In the genomic region with DNA sequence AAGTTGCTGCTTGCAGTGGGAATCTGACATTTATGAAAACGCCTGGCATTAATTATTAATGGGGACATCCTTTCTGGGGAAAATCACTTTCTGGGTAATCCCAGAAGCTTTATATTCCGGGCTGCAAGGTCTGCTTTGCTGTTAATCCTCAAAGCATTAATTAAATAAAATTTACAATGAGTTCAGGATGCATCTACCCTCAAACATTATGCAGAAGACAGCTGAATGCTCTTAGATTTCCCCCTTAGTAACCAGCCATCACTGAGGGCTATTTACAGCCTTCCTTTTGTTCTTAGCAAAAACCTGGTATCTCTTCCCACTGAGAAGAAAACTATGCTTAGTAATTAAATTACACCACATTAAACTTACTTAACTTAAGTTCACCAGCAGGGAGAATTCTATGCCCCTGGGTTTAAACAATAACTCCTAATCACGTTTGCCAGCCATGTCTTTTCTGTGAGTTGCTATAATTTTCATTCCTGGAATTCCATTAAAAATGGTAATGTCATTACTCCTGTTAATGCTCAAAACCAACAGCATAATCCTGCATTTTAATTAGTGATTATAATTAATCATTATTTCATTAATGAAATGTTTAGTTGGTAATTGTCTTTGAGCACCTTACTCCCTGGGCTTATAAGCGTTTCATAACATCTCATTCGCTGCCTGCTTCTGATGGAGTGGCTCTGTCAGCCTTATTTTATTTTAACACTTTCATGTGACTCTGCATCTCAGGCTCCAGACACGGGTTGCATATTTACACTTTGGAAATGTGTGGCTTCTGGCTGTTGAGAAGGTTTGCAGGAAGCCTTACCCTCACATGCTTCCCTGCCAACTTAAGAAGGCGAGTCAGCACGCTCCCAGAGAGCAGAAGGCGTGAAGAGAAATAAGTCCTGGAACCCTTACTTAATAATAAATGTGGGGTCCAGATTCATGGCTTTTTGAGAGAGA, we compare ENCODE assay signal across 13 mouse cellular contexts.
A peak's percentile ranks its signal among the peaks of the same experiment; 100 is the strongest.
DNase-seq lines count a peak whose midpoint lies in the region; ATAC-seq lines count a peak whose summit lies in the region.
"Had no signal": no experiment of that assay in that cellular context is flagged by ENCODE, and none has a peak within 500 bp of the region (broad histone marks: within the 10 kb centered on the region; RNA-seq: fewer than 3 reads in every experiment).

No protein-coding gene starts in this region.

- DNase-seq in frontal cortex, postnatal 10 days (ENCODE audit: low spot score in 2 of 2), result no peak
- peak; percentile 23 for DNase-seq in right cerebral cortex, adult 18-20 months
- DNase-seq in right cerebral cortex, postnatal 4 days, result no peak
- DNase-seq in kidney, postnatal 14 days, result peak; percentile 41
- DNase-seq in retina, postnatal 1 day, result peak; percentile 28
- DNase-seq in adrenal gland, postnatal 36 days, result no peak
- DNase-seq: B cell, adult 2 months; cerebellum, adult 8-10 months; gastrocnemius, postnatal 10 days; left cerebral cortex, postnatal 4 days; liver, embryonic 13.5 days had no signal

- 0 out of 2 replicates have a peak, but pooled peaks have one; percentile 14 for ATAC-seq in frontal cortex, adult (ENCODE audit: low TSS enrichment)
- ATAC-seq in erythroblast, adult 5-6 weeks (replicated peaks; ENCODE audit: low FRiP score, poor library complexity, severe bottlenecking), result no peak

Comparison
In these comparisons a context has a peak if more than half of its experiments do, and no peak if none do; other contexts are left out.
1. DNase-seq: peak in right cerebral cortex, adult 18-20 months (single experiment), kidney, postnatal 14 days (single experiment) and retina, postnatal 1 day (single experiment); none in frontal cortex, postnatal 10 days (0 of 2), right cerebral cortex, postnatal 4 days (single experiment) and adrenal gland, postnatal 36 days (0 of 2).